Mouse (Mus musculus): Measurements from ENCODE around the gene Bcap29. TPM values are rescaled to one million over a fixed set of nuclear protein-coding genes. Genes with fewer than 3 reads are reported as not detected.

Bcap29 gene
- polyA plus RNA-seq, 1 experiment from 2014 or later = 32.4 TPM

GRCm38 (mm10) chr12:31620106-31620505 is 14.4 kb downstream of the Bcap29 start:
- Histone ChIP-seq H3K9ac (no peak overlapping the region), H3K4me2 (no peak overlapping the region), H3K4me1 (no peaks in the 10 kb centered on the region), H3K27ac (0 out of 2 replicates have a peak overlapping the region, but pooled peaks have one; percentile 23), H3K4me3 (replicated peaks) (no peak overlapping the region), H3K36me3 (no peaks in the 10 kb centered on the region), H3K9me3 (no peaks in the 10 kb centered on the region), H3K27me3 (replicated peaks) (no peaks in the 10 kb centered on the region)
- 70% methylated on average over 8 of the region's 8 CpGs for WGBS
- no peak for ATAC-seq (ENCODE audit: insufficient read depth, low FRiP score, low read depth)

- Histone ChIP-seq H3K4me3 (replicated peaks) (no peak overlapping the region), H3K36me3 (no peaks in the 10 kb centered on the region), H3K27ac (no peak overlapping the region), H3K4me2 (no peak overlapping the region), H3K9ac (no peak overlapping the region), H3K27me3 (replicated peaks) (no peaks in the 10 kb centered on the region), H3K9me3 (no peaks in the 10 kb centered on the region), H3K4me1 (no peaks in the 10 kb centered on the region)
- 67% methylated on average over 4 of the region's 4 CpGs for WGBS
- ATAC-seq (ENCODE audit: insufficient read depth, low FRiP score, low read depth) = no peak
Observed at GRCm38 (mm10) chr12:31613353-31613752, 21.1 kb downstream of the Bcap29 start.

- WGBS = 54% methylated on average over 3 of the region's 3 CpGs
- H3K36me3 ChIP-seq = no peaks in the 10 kb centered on the region
- ATAC-seq (ENCODE audit: insufficient read depth, low FRiP score, low read depth) = no peak
- no peak overlapping the region for H3K4me3 ChIP-seq (replicated peaks)
- H3K27ac ChIP-seq = no peak overlapping the region
- no peak overlapping the region for H3K4me2 ChIP-seq
- H3K27me3 ChIP-seq (replicated peaks) = no peaks in the 10 kb centered on the region
- no peaks in the 10 kb centered on the region for H3K4me1 ChIP-seq
- H3K9ac ChIP-seq = no peak overlapping the region
- no peaks in the 10 kb centered on the region for H3K9me3 ChIP-seq
Observed at GRCm38 (mm10) chr12:31608138-31608537, 26.3 kb downstream of the Bcap29 start.

GRCm38 (mm10) chr12:31604894-31605293 is 29.6 kb downstream of the Bcap29 start:
- ATAC-seq (ENCODE audit: insufficient read depth, low FRiP score, low read depth) = no peak

DNA sequence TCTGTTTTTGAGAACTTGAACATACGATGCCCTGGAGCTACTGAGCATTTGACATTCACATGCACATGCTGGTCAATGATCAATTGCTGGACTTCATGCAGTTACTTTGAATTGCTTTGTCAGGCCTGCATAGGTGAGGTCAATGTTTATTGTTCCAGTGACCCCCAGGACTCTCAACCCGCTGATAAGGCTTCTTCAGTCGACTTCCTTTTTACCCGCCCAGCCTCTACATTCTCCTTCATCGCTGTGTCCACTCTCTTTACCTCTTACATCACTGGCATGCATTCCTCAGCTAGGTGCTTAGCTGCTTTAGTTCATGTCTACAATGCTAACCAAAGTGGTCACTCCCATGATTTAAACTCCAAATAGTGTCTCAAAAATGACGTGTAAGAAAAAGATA is 30.9 kb downstream of the Bcap29 start:
- no peak for ATAC-seq (ENCODE audit: insufficient read depth, low FRiP score, low read depth)
- H3K4me2 ChIP-seq = no peak overlapping the region
- no peaks in the 10 kb centered on the region for H3K36me3 ChIP-seq
- no peaks in the 10 kb centered on the region for H3K27me3 ChIP-seq (replicated peaks)
- 45% methylated on average over 6 of the region's 6 CpGs for WGBS
- no peak overlapping the region for H3K27ac ChIP-seq
- no peaks in the 10 kb centered on the region for H3K4me1 ChIP-seq
- no peak overlapping the region for H3K9ac ChIP-seq
- no peaks in the 10 kb centered on the region for H3K9me3 ChIP-seq
- H3K4me3 ChIP-seq (replicated peaks) = no peak overlapping the region

More at GRCm38 (mm10) chr12:31604894-31605293, 29.6 kb downstream of the Bcap29 start:
- H3K36me3 ChIP-seq = no peaks in the 10 kb centered on the region
- no peak overlapping the region for H3K9ac ChIP-seq
- H3K9me3 ChIP-seq = no peaks in the 10 kb centered on the region
- H3K27ac ChIP-seq = no peak overlapping the region
- H3K27me3 ChIP-seq (replicated peaks) = no peaks in the 10 kb centered on the region
- WGBS = 69% methylated on average over 3 of the region's 3 CpGs
- H3K4me2 ChIP-seq = no peak overlapping the region
- H3K4me1 ChIP-seq = no peaks in the 10 kb centered on the region
- H3K4me3 ChIP-seq (replicated peaks) = no peak overlapping the region

DNA sequence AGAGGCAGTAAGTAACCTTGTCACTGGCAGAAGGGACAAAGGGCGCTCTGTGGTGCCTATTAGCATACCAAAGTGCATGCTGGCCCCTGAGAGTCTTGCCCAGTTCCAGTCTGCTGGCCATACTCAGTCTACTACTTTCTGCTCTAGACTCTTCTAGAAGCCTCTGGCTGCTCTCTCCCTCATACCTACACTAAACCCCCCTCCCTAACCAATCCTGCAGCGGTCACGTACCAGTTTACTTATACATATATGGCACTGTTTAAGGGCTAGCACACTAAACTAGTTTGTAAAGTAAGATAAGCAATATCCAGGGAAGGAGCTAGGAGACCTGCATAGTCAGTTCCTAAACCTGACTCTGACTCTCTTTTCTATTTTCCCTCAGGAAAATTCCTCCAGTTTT is 40.2 kb downstream of the Bcap29 start:
- no peak overlapping the region for H3K4me3 ChIP-seq (replicated peaks)
- no peak overlapping the region for H3K27ac ChIP-seq
- H3K36me3 ChIP-seq = no peaks in the 10 kb centered on the region
- WGBS = 81% methylated on average over 3 of the region's 3 CpGs
- ATAC-seq (ENCODE audit: insufficient read depth, low FRiP score, low read depth) = no peak
- no peaks in the 10 kb centered on the region for H3K9me3 ChIP-seq
- no peaks in the 10 kb centered on the region for H3K4me1 ChIP-seq
- no peaks in the 10 kb centered on the region for H3K27me3 ChIP-seq (replicated peaks)
- H3K9ac ChIP-seq = no peak overlapping the region
- no peak overlapping the region for H3K4me2 ChIP-seq

DNA sequence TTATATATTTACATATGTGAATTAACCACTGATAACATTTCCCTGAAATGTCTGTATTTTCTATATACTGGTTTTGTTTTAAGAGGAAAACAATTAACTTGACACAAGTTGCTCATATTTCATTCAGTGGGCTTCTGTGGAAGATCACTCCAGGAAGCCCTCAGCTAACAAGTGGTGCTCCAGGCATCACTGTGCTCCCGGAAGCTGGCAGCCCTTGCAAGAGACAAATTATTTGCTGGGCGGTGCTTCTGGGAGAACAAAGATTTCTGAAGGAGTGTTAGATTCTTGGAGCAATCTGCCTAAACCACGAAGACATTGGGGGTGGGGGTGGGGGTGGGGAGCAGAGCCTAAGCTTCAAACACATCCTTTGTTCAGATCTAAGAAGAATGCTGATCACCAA is 42.4 kb downstream of the Bcap29 start:
- Histone ChIP-seq H3K4me2 (no peak overlapping the region), H3K9ac (no peak overlapping the region), H3K9me3 (no peaks in the 10 kb centered on the region), H3K27me3 (replicated peaks) (no peaks in the 10 kb centered on the region), H3K36me3 (no peaks in the 10 kb centered on the region), H3K4me3 (replicated peaks) (no peak overlapping the region), H3K27ac (no peak overlapping the region), H3K4me1 (no peaks in the 10 kb centered on the region)
- no peak for ATAC-seq (ENCODE audit: insufficient read depth, low FRiP score, low read depth)
- WGBS = 30% methylated on average over 3 of the region's 3 CpGs

- Histone ChIP-seq H3K27ac (no peak overlapping the region), H3K36me3 (no peaks in the 10 kb centered on the region), H3K9me3 (no peaks in the 10 kb centered on the region), H3K9ac (no peak overlapping the region), H3K4me3 (replicated peaks) (no peak overlapping the region), H3K27me3 (replicated peaks) (no peaks in the 10 kb centered on the region), H3K4me2 (no peak overlapping the region), H3K4me1 (no peaks in the 10 kb centered on the region)
- WGBS = 78% methylated on average over 2 of the region's 2 CpGs
- ATAC-seq (ENCODE audit: insufficient read depth, low FRiP score, low read depth) = no peak
Observed at GRCm38 (mm10) chr12:31583726-31584125, 50.7 kb downstream of the Bcap29 start.

GRCm38 (mm10) chr12:31582081-31582480 is 52.4 kb downstream of the Bcap29 start:
- Histone ChIP-seq H3K4me2 (no peak overlapping the region), H3K4me3 (replicated peaks) (no peak overlapping the region), H3K36me3 (no peaks in the 10 kb centered on the region), H3K4me1 (no peaks in the 10 kb centered on the region), H3K9me3 (no peaks in the 10 kb centered on the region), H3K27ac (no peak overlapping the region), H3K27me3 (replicated peaks) (no peaks in the 10 kb centered on the region), H3K9ac (no peak overlapping the region)
- no peak for ATAC-seq (ENCODE audit: insufficient read depth, low FRiP score, low read depth)
- WGBS = 78% methylated on average over 5 of the region's 5 CpGs

DNA sequence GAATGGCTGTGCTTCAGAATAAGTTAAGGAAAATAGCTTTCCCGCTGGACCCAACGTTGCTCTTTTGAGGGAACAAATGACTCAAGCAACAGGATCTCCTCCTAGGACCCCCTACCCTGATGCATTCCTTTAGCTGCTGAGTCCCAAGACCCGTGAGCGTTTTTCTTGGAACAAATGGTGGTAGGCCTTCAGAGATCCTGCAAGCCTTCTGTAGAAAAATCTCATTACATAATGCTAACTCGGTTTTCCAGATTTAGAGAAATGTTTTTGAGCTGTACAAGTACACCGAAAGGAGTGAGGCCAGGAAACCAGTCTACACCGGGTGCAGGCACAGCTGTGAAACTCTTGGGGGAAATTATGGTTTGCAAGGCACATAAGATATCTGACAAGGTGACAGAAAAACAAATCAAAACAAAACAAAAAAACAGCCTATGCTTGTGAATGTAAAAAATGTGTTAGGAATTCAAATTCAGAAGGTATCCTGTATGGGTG is 53.1 kb downstream of the Bcap29 start:
- Histone ChIP-seq H3K4me3 (replicated peaks) (no peak overlapping the region), H3K4me1 (no peaks in the 10 kb centered on the region), H3K9ac (no peak overlapping the region), H3K27me3 (replicated peaks) (no peaks in the 10 kb centered on the region), H3K27ac (no peak overlapping the region), H3K9me3 (no peaks in the 10 kb centered on the region), H3K36me3 (no peaks in the 10 kb centered on the region), H3K4me2 (no peak overlapping the region)
- WGBS = 76% methylated on average over 7 of the region's 7 CpGs
- no peak for ATAC-seq (ENCODE audit: insufficient read depth, low FRiP score, low read depth)

GRCm38 (mm10) chr12:31580634-31581318 is 53.7 kb downstream of the Bcap29 start:
- Histone ChIP-seq H3K4me1 (no peaks in the 10 kb centered on the region), H3K9ac (no peak overlapping the region), H3K27ac (no peak overlapping the region), H3K27me3 (replicated peaks) (no peaks in the 10 kb centered on the region), H3K9me3 (no peaks in the 10 kb centered on the region), H3K4me3 (replicated peaks) (no peak overlapping the region), H3K36me3 (no peaks in the 10 kb centered on the region), H3K4me2 (no peak overlapping the region)
- peak; percentile 73; the same call in 1 of the 2 replicates for ATAC-seq (ENCODE audit: insufficient read depth, low FRiP score, low read depth)
- 76% methylated on average over 5 of the region's 5 CpGs for WGBS

- H3K9ac ChIP-seq = no peak overlapping the region
- 77% methylated on average over 8 of the region's 8 CpGs for WGBS
- H3K4me3 ChIP-seq (replicated peaks) = no peak overlapping the region
- H3K36me3 ChIP-seq = no peaks in the 10 kb centered on the region
- no peak for ATAC-seq (ENCODE audit: insufficient read depth, low FRiP score, low read depth)
- H3K4me1 ChIP-seq = no peaks in the 10 kb centered on the region
- no peaks in the 10 kb centered on the region for H3K9me3 ChIP-seq
- no peak overlapping the region for H3K4me2 ChIP-seq
- H3K27me3 ChIP-seq (replicated peaks) = no peaks in the 10 kb centered on the region
- no peak overlapping the region for H3K27ac ChIP-seq
Observed at GRCm38 (mm10) chr12:31578691-31579476, 55.6 kb downstream of the Bcap29 start.
